Mouse (Mus musculus) hindbrain, embryonic 13.5 days (tissue): ENCODE data around the gene Fbxl21. TPM values are rescaled to one million over a fixed set of nuclear protein-coding genes. Genes with fewer than 3 reads are reported as not detected.

Experiments
- ATAC-seq: fragments of 200-750 bp; cut with Nextera tagmentation; 2 replicates; pipeline ENCODE4 v1.8.0; 2017; ENCODE audit warnings: moderate TSS enrichment; ENCODE audit not compliant: low FRiP score
- H3K27ac ChIP-seq: fragments of 300-500 bp; sonication (generic); 2 replicates; pipeline ENCODE4 v1.5.1; 2015; ENCODE audit warnings: inconsistent platforms, mild to moderate bottlenecking, moderate library complexity
- H3K27me3 ChIP-seq: fragments of 300-500 bp; sonication (generic); 2 replicates; pipeline ENCODE4 v1.6.1; 2015; ENCODE audit warnings: mild to moderate bottlenecking, inconsistent platforms
- H3K36me3 ChIP-seq: fragments of 300-500 bp; sonication (generic); 2 replicates; pipeline ENCODE4 v1.6.1; 2015; ENCODE audit warnings: mild to moderate bottlenecking, inconsistent platforms
- H3K4me1 ChIP-seq: fragments of 300-500 bp; sonication (generic); replicated peaks from 2 replicates; pipeline ENCODE4 v1.6.1; 2015; ENCODE audit warnings: inconsistent platforms
- H3K4me2 ChIP-seq: fragments of 300-500 bp; sonication (generic); 2 replicates; pipeline ENCODE4 v1.6.1; 2015; ENCODE audit warnings: inconsistent platforms, mild to moderate bottlenecking, moderate library complexity
- H3K4me3 ChIP-seq: fragments of 300-500 bp; sonication (generic); 2 replicates; pipeline ENCODE4 v1.5.1; 2015; ENCODE audit warnings: mild to moderate bottlenecking, inconsistent platforms
- H3K9ac ChIP-seq: fragments of 300-500 bp; sonication (generic); 2 replicates; pipeline ENCODE4 v1.6.1; 2015; ENCODE audit warnings: mild to moderate bottlenecking, inconsistent platforms
- H3K9me3 ChIP-seq: fragments of 300-500 bp; sonication (generic); 2 replicates; pipeline ENCODE4 v1.6.1; 2016; ENCODE audit warnings: inconsistent platforms
- WGBS: fragments of 180-500 bp; shearing (Covaris S2); methylation state at CpG from one replicate; pipeline ENCODE4 v1.1.7; 2015; 5-methylcytosine and 5-hydroxymethylcytosine counted together
- polyA plus RNA-seq: library from polyadenylated mRNA; unstranded; fragments of >200 nt; fragmentation: Nextera tagmentation; extraction: Ambion mirVana; gene quantifications from 2 replicates; pipeline ENCODE4 v1.2.1, GENCODE M21; 2015

The Fbxl21 gene
- polyA plus RNA-seq, 1 experiment from 2014 or later, result 3.5 TPM

DNA sequence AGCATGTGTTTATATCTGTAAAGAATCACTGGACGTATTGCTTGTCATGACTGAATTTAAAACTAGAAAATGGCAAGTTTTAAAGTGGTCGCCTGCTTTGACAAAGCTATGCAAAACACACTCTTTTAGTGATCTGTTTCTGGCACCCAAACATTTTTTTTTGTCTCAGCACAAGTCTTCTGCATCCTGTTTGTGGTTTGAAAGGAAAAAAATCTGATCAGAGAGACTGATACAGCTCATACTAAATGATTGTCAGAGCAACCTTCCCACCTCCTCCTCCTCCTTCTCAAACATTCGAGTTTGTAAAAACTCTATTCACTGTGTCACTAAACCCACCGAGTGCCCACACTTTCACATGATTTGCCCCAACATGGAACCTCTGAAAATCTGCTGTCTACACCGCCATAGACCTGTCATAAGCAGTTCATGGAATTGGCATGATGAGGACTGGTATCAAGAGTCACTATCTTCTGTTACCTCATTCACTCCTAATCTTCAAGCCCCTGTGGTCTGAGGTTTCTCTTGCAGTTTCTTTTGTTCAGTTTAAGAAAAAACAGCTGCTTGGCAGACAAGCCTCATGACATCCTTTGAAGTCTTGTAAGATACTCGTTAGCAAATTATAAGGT lies 15.3 kb upstream of the Fbxl21 start:
- no peak for ATAC-seq
- H3K4me3 ChIP-seq, result no peak overlapping the region
- no peak overlapping the region for H3K27ac ChIP-seq
- H3K9me3 ChIP-seq, result no peaks in the 10 kb centered on the region
- H3K36me3 ChIP-seq, result no peaks in the 10 kb centered on the region
- H3K4me1 ChIP-seq, result no peaks in the 10 kb centered on the region
- whole genome bisulfite sequencing, result 88% methylated on average over 6 of the region's 6 CpGs
- H3K4me2 ChIP-seq, result no peak overlapping the region
- H3K9ac ChIP-seq, result no peak overlapping the region
- H3K27me3 ChIP-seq, result no peaks in the 10 kb centered on the region

- H3K9me3 ChIP-seq, result no peaks in the 10 kb centered on the region
- no peak overlapping the region for H3K4me2 ChIP-seq
- ATAC-seq, result no peak
- H3K27ac ChIP-seq, result no peak overlapping the region
- no peak overlapping the region for H3K9ac ChIP-seq
- H3K4me1 ChIP-seq, result no peaks in the 10 kb centered on the region
- WGBS, result 84% methylated on average over 2 of the region's 2 CpGs
- no peaks in the 10 kb centered on the region for H3K36me3 ChIP-seq
- no peaks in the 10 kb centered on the region for H3K27me3 ChIP-seq
- H3K4me3 ChIP-seq, result no peak overlapping the region
Observed at GRCm38 (mm10) chr13:56509796-56510195, 12.5 kb upstream of the Fbxl21 start.

- Histone ChIP-seq H3K4me2 (no peak overlapping the region), H3K4me3 (no peak overlapping the region), H3K9ac (no peak overlapping the region), H3K9me3 (no peaks in the 10 kb centered on the region), H3K27ac (no peak overlapping the region), H3K4me1 (no peaks in the 10 kb centered on the region), H3K27me3 (no peaks in the 10 kb centered on the region), H3K36me3 (no peaks in the 10 kb centered on the region)
- ATAC-seq, result no peak
Observed at GRCm38 (mm10) chr13:56513595-56513994, 8.7 kb upstream of the Fbxl21 start.

DNA sequence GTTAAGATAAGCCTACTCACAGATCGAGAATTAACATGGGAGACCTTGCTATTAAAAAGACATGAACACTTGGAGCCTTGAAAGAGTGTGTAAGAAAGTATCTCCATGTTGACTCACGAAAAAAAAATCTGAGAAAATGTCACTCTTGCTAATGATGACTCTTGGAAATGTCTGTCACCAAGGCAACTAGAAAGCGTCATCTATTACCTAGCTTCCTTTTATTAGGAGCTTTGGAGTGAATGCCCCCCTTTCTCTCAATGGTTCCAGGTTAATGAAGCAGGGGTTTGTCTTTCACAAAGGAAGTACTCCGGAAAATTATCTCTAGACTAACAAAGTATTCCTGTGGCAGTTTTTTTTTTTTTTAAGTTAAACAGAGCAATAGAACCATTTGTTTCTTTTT lies 6.0 kb upstream of the Fbxl21 start:
- H3K27me3 ChIP-seq, result no peaks in the 10 kb centered on the region
- no peak overlapping the region for H3K4me3 ChIP-seq
- no peak overlapping the region for H3K4me2 ChIP-seq
- no peak overlapping the region for H3K9ac ChIP-seq
- WGBS, result 59% methylated on average over 4 of the region's 4 CpGs
- no peak for ATAC-seq
- no peaks in the 10 kb centered on the region for H3K36me3 ChIP-seq
- H3K4me1 ChIP-seq, result no peaks in the 10 kb centered on the region
- no peak overlapping the region for H3K27ac ChIP-seq
- H3K9me3 ChIP-seq, result no peaks in the 10 kb centered on the region

DNA sequence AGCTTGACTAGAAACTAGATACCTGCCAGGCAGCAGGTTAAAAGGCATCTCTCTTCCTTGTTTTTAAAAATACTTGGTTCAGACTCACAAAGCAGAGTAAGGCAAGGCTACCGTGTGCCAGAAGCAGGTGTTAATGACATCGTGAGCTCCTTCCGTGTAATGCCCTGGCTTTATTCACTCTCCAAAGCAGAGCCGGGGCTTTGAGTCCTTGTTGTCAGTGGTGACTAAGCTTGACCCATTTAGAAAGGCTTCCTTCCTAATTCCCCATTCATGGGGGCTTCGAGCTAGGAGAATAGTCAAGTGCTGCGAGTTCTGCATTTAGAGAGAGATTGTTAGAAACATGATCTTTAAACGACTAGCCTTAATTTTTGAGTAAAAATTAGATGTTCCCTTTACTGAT lies 5.5 kb upstream of the Fbxl21 start:
- Histone ChIP-seq H3K27ac (no peak overlapping the region), H3K4me1 (no peaks in the 10 kb centered on the region), H3K9ac (no peak overlapping the region), H3K4me3 (no peak overlapping the region), H3K9me3 (no peaks in the 10 kb centered on the region), H3K36me3 (no peaks in the 10 kb centered on the region), H3K27me3 (no peaks in the 10 kb centered on the region), H3K4me2 (no peak overlapping the region)
- WGBS, result 59% methylated on average over 7 of the region's 7 CpGs
- ATAC-seq, result no peak

GRCm38 (mm10) chr13:56522821-56523167 lies 522 bp downstream of the Fbxl21 start:
- ATAC-seq, result peak; percentile 21; the same call in 1 of the 2 replicates
- Histone ChIP-seq H3K9ac (peak overlapping the region; percentile 73), H3K4me2 (peak overlapping the region; percentile 76), H3K36me3 (no peaks in the 10 kb centered on the region), H3K27me3 (no peaks in the 10 kb centered on the region), H3K4me1 (peaks cover 3% of the 10 kb centered on the region; the same call in 1 of the 2 replicates), H3K27ac (0 out of 2 replicates have a peak overlapping the region, but pooled peaks have one; percentile 44), H3K9me3 (no peaks in the 10 kb centered on the region), H3K4me3 (peak overlapping the region; percentile 61)
- WGBS, result 8% methylated on average over 8 of the region's 8 CpGs

DNA sequence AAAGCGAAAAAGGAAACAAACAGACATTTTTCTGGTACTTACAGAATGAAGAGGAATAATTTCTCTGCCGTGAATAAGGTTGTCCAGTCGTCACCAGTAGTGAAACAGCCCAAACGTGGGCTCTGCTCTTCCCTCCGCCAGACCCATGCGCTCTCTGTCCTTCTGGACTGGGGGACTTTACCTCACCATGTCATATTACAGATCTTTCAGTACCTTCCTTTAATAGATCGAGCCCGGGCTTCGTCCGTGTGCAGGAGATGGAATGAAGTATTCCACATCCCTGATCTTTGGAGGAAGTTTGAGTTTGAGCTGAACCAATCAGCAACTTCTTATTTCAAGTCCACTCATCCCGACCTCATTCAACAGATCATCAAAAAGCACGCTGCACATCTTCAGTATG lies 4.6 kb downstream of the Fbxl21 start:
- 89% methylated on average over 12 of the region's 12 CpGs for WGBS
- Histone ChIP-seq H3K4me2 (no peak overlapping the region), H3K9ac (no peak overlapping the region), H3K27me3 (no peaks in the 10 kb centered on the region), H3K4me3 (no peak overlapping the region), H3K36me3 (no peaks in the 10 kb centered on the region), H3K9me3 (no peaks in the 10 kb centered on the region), H3K4me1 (peaks cover 3% of the 10 kb centered on the region; the same call in 1 of the 2 replicates), H3K27ac (no peak overlapping the region)
- ATAC-seq, result no peak

DNA sequence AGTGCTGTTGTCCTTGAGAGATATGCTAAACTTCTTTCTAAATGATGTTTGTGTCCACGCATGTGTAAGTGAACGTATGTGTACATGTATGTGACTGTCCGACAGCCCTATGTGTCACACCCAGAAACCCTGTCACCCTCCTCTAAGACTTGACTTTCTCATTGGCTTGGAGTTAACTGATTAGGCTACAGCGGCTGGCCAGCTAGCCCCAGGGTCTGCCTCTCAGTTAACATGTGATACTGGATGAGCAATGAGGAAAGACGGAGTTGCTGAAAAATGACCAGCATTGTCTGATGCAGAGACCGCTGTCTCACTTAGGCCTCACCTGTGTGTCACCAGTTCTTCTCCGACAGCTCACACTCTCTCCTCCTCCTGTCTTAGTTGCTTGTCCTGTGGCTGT lies 5.6 kb downstream of the Fbxl21 start:
- Histone ChIP-seq H3K27me3 (no peaks in the 10 kb centered on the region), H3K4me3 (no peak overlapping the region), H3K4me1 (peaks cover under 1% of the 10 kb centered on the region; the same call in 1 of the 2 replicates), H3K9ac (no peak overlapping the region), H3K36me3 (no peaks in the 10 kb centered on the region), H3K4me2 (no peak overlapping the region), H3K9me3 (no peaks in the 10 kb centered on the region), H3K27ac (no peak overlapping the region)
- ATAC-seq, result no peak
- WGBS, result 91% methylated on average over 7 of the region's 7 CpGs

GRCm38 (mm10) chr13:56528281-56528680 lies 6.0 kb downstream of the Fbxl21 start:
- H3K36me3 ChIP-seq, result no peaks in the 10 kb centered on the region
- H3K4me1 ChIP-seq, result no peaks in the 10 kb centered on the region
- no peak for ATAC-seq

GRCm38 (mm10) chr13:56529031-56529430 lies 6.8 kb downstream of the Fbxl21 start:
- H3K9me3 ChIP-seq, result peaks cover 9% of the 10 kb centered on the region
- H3K4me2 ChIP-seq, result no peak overlapping the region
- no peak overlapping the region for H3K27ac ChIP-seq
- 88% methylated on average over 4 of the region's 4 CpGs for WGBS
- no peak overlapping the region for H3K4me3 ChIP-seq
- H3K27me3 ChIP-seq, result no peaks in the 10 kb centered on the region
- H3K4me1 ChIP-seq, result no peaks in the 10 kb centered on the region
- peaks cover 6% of the 10 kb centered on the region; the same call in 1 of the 2 replicates for H3K36me3 ChIP-seq
- no peak for ATAC-seq
- H3K9ac ChIP-seq, result no peak overlapping the region

More at GRCm38 (mm10) chr13:56528281-56528680, 6.0 kb downstream of the Fbxl21 start:
- H3K27ac ChIP-seq, result no peak overlapping the region
- no peak overlapping the region for H3K4me3 ChIP-seq
- no peak overlapping the region for H3K4me2 ChIP-seq
- H3K27me3 ChIP-seq, result no peaks in the 10 kb centered on the region
- 0 out of 2 replicates have a peak, but pooled peaks cover 2% of the 10 kb centered on the region for H3K9me3 ChIP-seq
- H3K9ac ChIP-seq, result no peak overlapping the region
- 90% methylated on average over 11 of the region's 11 CpGs for whole genome bisulfite sequencing

DNA sequence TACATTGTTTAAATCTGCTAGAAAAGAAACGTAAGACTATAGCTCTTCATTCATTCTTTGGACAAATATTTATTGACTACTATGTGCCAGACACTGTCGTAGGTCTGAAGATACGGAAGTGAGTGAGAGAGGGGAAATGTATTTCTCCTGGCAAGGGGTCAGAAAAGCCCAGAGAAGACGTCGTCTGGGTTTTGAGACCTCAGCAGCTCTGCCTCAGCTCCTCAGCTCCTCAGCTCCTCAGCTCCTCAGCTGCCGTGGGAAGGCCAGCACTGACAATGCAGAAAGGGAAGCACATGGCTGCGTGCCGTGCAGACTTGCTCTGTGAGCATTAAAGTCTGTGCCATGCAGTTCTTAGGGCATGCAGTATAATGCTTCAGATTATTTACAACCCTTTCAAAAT lies 7.4 kb downstream of the Fbxl21 start:
- Histone ChIP-seq H3K9ac (no peak overlapping the region), H3K27me3 (no peaks in the 10 kb centered on the region), H3K4me2 (no peak overlapping the region), H3K36me3 (peaks cover 9% of the 10 kb centered on the region; the same call in 1 of the 2 replicates), H3K9me3 (peaks cover 11% of the 10 kb centered on the region), H3K4me3 (no peak overlapping the region), H3K27ac (no peak overlapping the region), H3K4me1 (no peaks in the 10 kb centered on the region)
- WGBS, result 73% methylated on average over 8 of the region's 8 CpGs
- ATAC-seq, result no peak

DNA sequence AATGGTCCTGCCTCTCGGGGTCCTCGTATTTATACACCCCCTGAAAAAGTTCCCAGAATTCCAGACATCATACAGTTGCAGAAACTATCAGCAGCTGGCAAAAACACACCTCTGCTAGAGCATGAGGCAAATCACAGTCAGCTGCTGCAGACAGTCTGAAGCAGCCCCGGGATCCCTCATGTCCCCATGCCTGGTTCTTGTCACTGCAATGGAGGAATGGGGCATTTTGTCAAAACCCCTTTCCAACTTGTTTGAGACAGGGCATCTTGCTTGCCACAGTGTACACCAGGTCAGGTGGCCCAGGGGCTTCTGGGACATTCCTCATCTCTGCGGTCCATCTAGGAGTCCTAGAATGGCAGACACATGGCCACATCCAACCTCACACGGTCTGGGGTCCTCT lies 12.7 kb downstream of the Fbxl21 start:
- H3K36me3 ChIP-seq, result peaks cover 13% of the 10 kb centered on the region
- ATAC-seq, result no peak
- peaks cover 11% of the 10 kb centered on the region for H3K9me3 ChIP-seq
- H3K4me2 ChIP-seq, result no peak overlapping the region
- no peak overlapping the region for H3K27ac ChIP-seq
- no peaks in the 10 kb centered on the region for H3K27me3 ChIP-seq
- H3K4me3 ChIP-seq, result no peak overlapping the region
- WGBS, result 87% methylated on average over 5 of the region's 5 CpGs
- no peaks in the 10 kb centered on the region for H3K4me1 ChIP-seq
- H3K9ac ChIP-seq, result no peak overlapping the region

- H3K9ac ChIP-seq, result no peak overlapping the region
- 75% methylated on average over 5 of the region's 5 CpGs for WGBS
- H3K9me3 ChIP-seq, result peaks cover 11% of the 10 kb centered on the region
- no peak overlapping the region for H3K27ac ChIP-seq
- ATAC-seq, result no peak
- peaks cover 13% of the 10 kb centered on the region for H3K36me3 ChIP-seq
- no peak overlapping the region for H3K4me2 ChIP-seq
- H3K27me3 ChIP-seq, result no peaks in the 10 kb centered on the region
- no peak overlapping the region for H3K4me3 ChIP-seq
- H3K4me1 ChIP-seq, result no peaks in the 10 kb centered on the region
Observed at GRCm38 (mm10) chr13:56535570-56535969, 13.3 kb downstream of the Fbxl21 start.
